ENCODE assay signal across 8 mouse cellular contexts in the genomic region with DNA sequence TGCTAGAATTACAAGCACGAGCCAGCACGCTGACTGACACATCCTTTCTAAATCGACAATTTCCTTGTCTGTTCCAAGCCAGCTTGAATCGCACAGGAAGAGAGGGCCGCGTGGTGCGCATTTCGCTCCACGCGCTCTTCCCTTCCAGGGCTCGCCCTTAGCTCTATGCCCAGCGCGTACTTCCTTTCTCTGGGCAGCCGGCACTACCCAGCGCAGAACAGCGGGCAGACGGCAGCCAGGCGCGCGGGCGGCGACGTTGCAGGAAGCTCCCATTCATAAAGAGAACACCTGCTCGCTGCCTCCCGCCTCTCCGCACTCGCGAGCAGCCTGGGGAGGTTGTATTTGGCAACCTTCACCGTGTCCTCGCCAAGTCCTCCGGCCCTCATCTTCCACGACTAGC. TPM values are rescaled to one million over a fixed set of nuclear protein-coding genes. Genes with fewer than 3 reads are reported as not detected.
DNase-seq lines count a peak whose midpoint lies in the region; ATAC-seq and TF ChIP-seq lines count a peak whose summit lies in the region.

No protein-coding gene starts in this region.

- DNase-seq in kidney, postnatal 25 days, result no peak
- DNase-seq in brain, adult 2 months (ENCODE audit: low read depth, low spot score), result peak; percentile 87
- peak; percentile 48 for DNase-seq in layer of hippocampus, adult 9-11 months
- peak; percentile 82 for DNase-seq in midbrain, embryonic 14.5 days
- DNase-seq in thymus, postnatal 25 days, result peak; percentile 34
- DNase-seq in B cell, adult 2 months, result no peak

- peaks cover 23% of the 10 kb centered on the region for H3K4me1 ChIP-seq in kidney, embryonic 16.5 days (ENCODE audit: insufficient read depth, low read length)
- H3K4me1 ChIP-seq in embryonic fibroblast, embryonic 13.5 days (ENCODE audit: control insufficient read depth, insufficient read depth, low read length), result 0 out of 2 replicates have a peak, but pooled peaks cover 3% of the 10 kb centered on the region
- H3K4me1 ChIP-seq in midbrain, embryonic 14.5 days (ENCODE audit: control insufficient read depth, insufficient read depth, low read length), result peaks cover 36% of the 10 kb centered on the region

- no peak for TF ChIP-seq CTCF in embryonic fibroblast, embryonic 13.5 days (IDR thresholded peaks at IDR 0.05; ENCODE audit: borderline replicate concordance, insufficient read depth, low read length)

- under 1% methylated on average over 32 of the region's 32 CpGs for WGBS in kidney, embryonic 16.5 days
- under 1% methylated on average over 32 of the region's 32 CpGs for WGBS in midbrain, embryonic 14.5 days

- no peaks in the 10 kb centered on the region for H3K36me3 ChIP-seq in kidney, embryonic 16.5 days (ENCODE audit: insufficient read depth, low read length)
- no peaks in the 10 kb centered on the region for H3K36me3 ChIP-seq in midbrain, embryonic 14.5 days (ENCODE audit: control insufficient read depth, insufficient read depth, low read length)

- H3K9ac ChIP-seq in kidney, embryonic 16.5 days (replicated peaks; ENCODE audit: low read length), result no peak overlapping the region
- H3K9ac ChIP-seq in midbrain, embryonic 14.5 days (replicated peaks; ENCODE audit: low read length), result peak overlapping the region; percentile 84

- peak overlapping the region; percentile 99 for H3K4me2 ChIP-seq in kidney, embryonic 16.5 days (replicated peaks; ENCODE audit: low read depth, low read length)
- H3K4me2 ChIP-seq in midbrain, embryonic 14.5 days (ENCODE audit: low read length), result peak overlapping the region; percentile 68

- ATAC-seq in kidney, embryonic 16.5 days (ENCODE audit: low FRiP score, low TSS enrichment), result no peak
- peak; percentile 35; the same call in 1 of the 2 replicates for ATAC-seq in midbrain, embryonic 14.5 days (ENCODE audit: low FRiP score, low TSS enrichment)

- H3K27ac ChIP-seq in kidney, embryonic 16.5 days (ENCODE audit: low read length), result no peak overlapping the region
- no peak overlapping the region for H3K27ac ChIP-seq in embryonic fibroblast, embryonic 13.5 days (ENCODE audit: insufficient read depth, low read length)
- peak overlapping the region; percentile 97 for H3K27ac ChIP-seq in midbrain, embryonic 14.5 days (replicated peaks; ENCODE audit: low read depth, low read length)

- peaks cover 61% of the 10 kb centered on the region for H3K27me3 ChIP-seq in kidney, embryonic 16.5 days (ENCODE audit: insufficient read depth, low read length)
- H3K27me3 ChIP-seq in midbrain, embryonic 14.5 days (ENCODE audit: control insufficient read depth, insufficient read depth, low read length), result peaks cover 17% of the 10 kb centered on the region; the same call in 1 of the 2 replicates

- TF ChIP-seq POLR2A in embryonic fibroblast, embryonic 13.5 days (IDR thresholded peaks at IDR 0.05; ENCODE audit: low read depth, low read length), result no peak

- H3K9me3 ChIP-seq in kidney, embryonic 16.5 days (ENCODE audit: low read length), result no peaks in the 10 kb centered on the region
- H3K9me3 ChIP-seq in midbrain, embryonic 14.5 days (ENCODE audit: control insufficient read depth, low read length), result no peaks in the 10 kb centered on the region

- peak overlapping the region; percentile 56 for H3K4me3 ChIP-seq in kidney, embryonic 16.5 days (ENCODE audit: low read length)
- H3K4me3 ChIP-seq in embryonic fibroblast, embryonic 13.5 days (ENCODE audit: insufficient read depth, low read length), result peak overlapping the region; percentile 32
- H3K4me3 ChIP-seq in midbrain, embryonic 14.5 days (replicated peaks; ENCODE audit: low read depth, low read length), result peak overlapping the region; percentile 83

RNA-seq across cellular contexts. Expression of a gene that starts 0.7 kb away (rescaled TPM):
- polyA plus RNA-seq in kidney, embryonic 16.5 days (2015; fragmentation: Nextera tagmentation; extraction: Ambion mirVana), result 0.05 and 0.09 TPM in 2 replicates
- not detected in 2 replicates for polyA plus RNA-seq in embryonic fibroblast, embryonic 13.5 days (2011; ENCODE audit: insufficient read length, low read depth, missing spikeins)
- 31.1 and 31.9 TPM in 2 replicates for polyA plus RNA-seq in midbrain, embryonic 14.5 days (2014; fragmentation: Nextera tagmentation; extraction: Ambion mirVana)

RNA-seq across cellular contexts. Expression of a gene that starts 40.6 kb away (rescaled TPM):
- 3.4 and 4.0 TPM in 2 replicates for polyA plus RNA-seq in kidney, embryonic 16.5 days (2015; fragmentation: Nextera tagmentation; extraction: Ambion mirVana)
- polyA plus RNA-seq in embryonic fibroblast, embryonic 13.5 days (2011; ENCODE audit: insufficient read length, low read depth, missing spikeins), result not detected in 2 replicates
- polyA plus RNA-seq in midbrain, embryonic 14.5 days (2014; fragmentation: Nextera tagmentation; extraction: Ambion mirVana), result 0.21 and 0.32 TPM in 2 replicates

Comparison
In these comparisons a context has a peak if more than half of its experiments do, and no peak if none do; other contexts are left out.
1. H3K4me3 ChIP-seq: peak in every context shown above with its lines; median percentile 83 in midbrain, embryonic 14.5 days; 56 in kidney, embryonic 16.5 days; 32 in embryonic fibroblast, embryonic 13.5 days.
2. DNase-seq: peak in brain, adult 2 months (single experiment), layer of hippocampus, adult 9-11 months (single experiment), midbrain, embryonic 14.5 days (single experiment) and thymus, postnatal 25 days (single experiment); none in kidney, postnatal 25 days (0 of 2) and B cell, adult 2 months (0 of 2).
3. RNA of a gene that starts 0.7 kb away (polyA plus RNA-seq): 31.1 to 31.9 TPM in midbrain, embryonic 14.5 days; 0.05 to 0.09 TPM in kidney, embryonic 16.5 days and not detected in embryonic fibroblast, embryonic 13.5 days; every median in the first group is over 10 times any median in the second.